Mouse (Mus musculus) kidney, adult 2 months (tissue): ENCODE data around the gene Capn10. TPM values are rescaled to one million over a fixed set of nuclear protein-coding genes. Genes with fewer than 3 reads are reported as not detected.
A peak's percentile ranks its signal among the peaks of the same experiment; 100 is the strongest.

Experiments
- DNase-seq: peaks from one replicate; pipeline ENCODE4 v3.0.0; 2021
- H3K27ac ChIP-seq: fragments of 200-500 bp; 2 replicates; pipeline ENCODE4 v1.5.1; 2012; ENCODE audit warnings: low read depth, low read length, control low read depth, inconsistent platforms; ENCODE audit not compliant: insufficient read depth
- H3K27me3 ChIP-seq: fragments of 200-500 bp; replicated peaks from 2 replicates; pipeline ENCODE4 v1.6.1; 2012; ENCODE audit warnings: mild to moderate bottlenecking, moderate library complexity, low read length, inconsistent platforms; ENCODE audit not compliant: control insufficient read depth, insufficient read depth
- H3K36me3 ChIP-seq: fragments of 200-500 bp; 2 replicates; pipeline ENCODE4 v1.6.1; 2012; ENCODE audit warnings: mild to moderate bottlenecking, moderate library complexity, low read length, inconsistent platforms; ENCODE audit not compliant: control insufficient read depth, insufficient read depth
- H3K4me1 ChIP-seq: fragments of 200-500 bp; 2 replicates; pipeline ENCODE4 v1.6.1; 2011; ENCODE audit warnings: low read length; ENCODE audit not compliant: control insufficient read depth, insufficient read depth
- H3K4me3 ChIP-seq: fragments of 200-500 bp; 2 replicates; pipeline ENCODE4 v1.5.1; 2011; ENCODE audit warnings: mild to moderate bottlenecking, low read depth, low read length, control low read depth; ENCODE audit not compliant: insufficient read depth
- CTCF ChIP-seq: fragments of 200-500 bp; conservative IDR thresholded peaks from 2 replicates; pipeline ENCODE4 v1.5.1; 2011; ENCODE audit warnings: low read depth, mild to moderate bottlenecking, control low read depth, low read length, moderate library complexity, mixed read lengths; ENCODE audit not compliant: insufficient read depth, insufficient read length
- POLR2A ChIP-seq: fragments of 200-500 bp; IDR thresholded peaks from one replicate; pipeline ENCODE4 v1.6.1; 2011; ENCODE audit warnings: low read depth, low read length, control low read depth
- WGBS: fragments of 180-500 bp; shearing (Covaris S2); methylation state at CpG from one replicate; pipeline ENCODE4 v1.1.7; 2018; 5-methylcytosine and 5-hydroxymethylcytosine counted together
- polyA plus RNA-seq: library from polyadenylated mRNA; depleted of rRNA; stranded (reverse); fragments of >200 nt; gene quantifications from 2 replicates; pipeline ENCODE4 v1.2.3, GENCODE M21; 2012

Gene Capn10
- polyA plus RNA-seq, 1 experiment, result 38.9 TPM

GRCm38 (mm10) chr1:92936467-92936866 lies 2.3 kb downstream of the Capn10 start:
- 56% methylated on average over 3 of the region's 3 CpGs for WGBS
- Histone ChIP-seq H3K27me3 (no peaks in the 10 kb centered on the region), H3K36me3 (0 out of 2 replicates have a peak, but pooled peaks cover 2% of the 10 kb centered on the region), H3K4me1 (peaks cover 9% of the 10 kb centered on the region; the same call in 1 of the 2 replicates), H3K4me3 (no peak overlapping the region), H3K27ac (no peak overlapping the region)
- no peak for TF ChIP-seq CTCF
- TF ChIP-seq POLR2A, result no peak
- peak; percentile 68 for DNase-seq

GRCm38 (mm10) chr1:92937797-92938196 lies 3.6 kb downstream of the Capn10 start:
- TF ChIP-seq CTCF (no peak), POLR2A (no peak)
- H3K27ac ChIP-seq, result no peak overlapping the region

GRCm38 (mm10) chr1:92939746-92940145 lies 5.6 kb downstream of the Capn10 start:
- Histone ChIP-seq H3K27ac (no peak overlapping the region), H3K4me3 (no peak overlapping the region), H3K4me1 (peaks cover 4% of the 10 kb centered on the region; the same call in 1 of the 2 replicates), H3K27me3 (no peaks in the 10 kb centered on the region), H3K36me3 (0 out of 2 replicates have a peak, but pooled peaks cover 2% of the 10 kb centered on the region)
- TF ChIP-seq POLR2A, result no peak
- no peak for TF ChIP-seq CTCF
- WGBS, result 96% methylated on average over 4 of the region's 4 CpGs
- DNase-seq, result no peak

More at GRCm38 (mm10) chr1:92937797-92938196, 3.6 kb downstream of the Capn10 start:
- no peak for DNase-seq
- Histone ChIP-seq H3K36me3 (0 out of 2 replicates have a peak, but pooled peaks cover 2% of the 10 kb centered on the region), H3K4me3 (no peak overlapping the region), H3K4me1 (peaks cover 9% of the 10 kb centered on the region; the same call in 1 of the 2 replicates), H3K27me3 (no peaks in the 10 kb centered on the region)
- WGBS, result 85% methylated on average over 3 of the region's 3 CpGs

- Histone ChIP-seq H3K4me1 (peaks cover 5% of the 10 kb centered on the region; the same call in 1 of the 2 replicates), H3K36me3 (0 out of 2 replicates have a peak, but pooled peaks cover 2% of the 10 kb centered on the region), H3K27me3 (no peaks in the 10 kb centered on the region), H3K27ac (no peak overlapping the region), H3K4me3 (no peak overlapping the region)
- 89% methylated on average over 19 of the region's 19 CpGs for WGBS
- no peak for DNase-seq
- TF ChIP-seq POLR2A (no peak), CTCF (no peak)
Measured at GRCm38 (mm10) chr1:92943219-92943989, 9.2 kb downstream of the Capn10 start.

GRCm38 (mm10) chr1:92947966-92948365 lies 13.8 kb downstream of the Capn10 start:
- Histone ChIP-seq H3K27ac (peak overlapping the region; percentile 49; the same call in 1 of the 2 replicates), H3K4me1 (peaks cover 5% of the 10 kb centered on the region; the same call in 1 of the 2 replicates), H3K27me3 (no peaks in the 10 kb centered on the region), H3K36me3 (no peaks in the 10 kb centered on the region), H3K4me3 (no peak overlapping the region)
- TF ChIP-seq POLR2A (no peak), CTCF (no peak)
- DNase-seq, result peak; percentile 54
- 81% methylated on average over 3 of the region's 3 CpGs for WGBS

- Histone ChIP-seq H3K4me3 (no peak overlapping the region), H3K36me3 (no peaks in the 10 kb centered on the region), H3K27me3 (no peaks in the 10 kb centered on the region), H3K4me1 (peaks cover 5% of the 10 kb centered on the region; the same call in 1 of the 2 replicates), H3K27ac (no peak overlapping the region)
- 69% methylated on average over 6 of the region's 6 CpGs for WGBS
- TF ChIP-seq CTCF, result peak; percentile 48
- no peak for TF ChIP-seq POLR2A
- no peak for DNase-seq
Measured at GRCm38 (mm10) chr1:92949426-92949825, 15.2 kb downstream of the Capn10 start.

- TF ChIP-seq CTCF (no peak), POLR2A (no peak)
- Histone ChIP-seq H3K4me3 (no peak within 1 kb of the TSS), H3K27ac (no peak within 1 kb of the TSS), H3K36me3 (no peaks in the 10 kb centered on the region), H3K4me1 (peaks cover 5% of the 10 kb centered on the region; the same call in 1 of the 2 replicates), H3K27me3 (no peaks in the 10 kb centered on the region)
- DNase-seq, result no peak
- WGBS, result 39% methylated on average over 5 of the region's 5 CpGs
Measured at GRCm38 (mm10) chr1:92950607-92951006, 16.4 kb downstream of the Capn10 start, which contains the start of gene Gpr35. TSS of gene Gpr35 (plus strand) at chr1:92950865.
